15 mouse cellular contexts compared by ENCODE assay signal in the genomic region with DNA sequence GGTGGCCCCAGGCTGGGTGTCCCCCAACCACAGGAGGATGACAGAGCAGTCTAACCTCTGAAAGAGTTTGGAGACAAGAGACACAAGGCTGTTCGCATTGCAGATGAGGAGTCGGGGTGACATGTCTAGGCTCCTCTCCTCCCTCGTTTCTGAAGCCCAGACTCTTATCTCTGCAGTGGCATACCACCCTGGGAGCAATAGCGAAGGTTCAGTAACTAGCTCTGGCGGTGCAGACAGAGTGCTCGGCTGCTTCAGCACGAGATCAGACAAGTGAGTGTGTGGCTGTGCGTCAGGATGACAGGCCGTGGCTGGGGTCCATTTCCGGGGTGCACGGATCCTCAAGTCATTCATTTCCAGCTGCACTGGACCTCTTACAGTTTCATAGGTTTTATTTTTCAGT.
DNase-seq lines count a peak whose midpoint lies in the region; ATAC-seq and TF ChIP-seq lines count a peak whose summit lies in the region.
"Had no signal": no experiment of that assay in that cellular context is flagged by ENCODE, and none has a peak within 500 bp of the region (broad histone marks: within the 10 kb centered on the region; RNA-seq: fewer than 3 reads in every experiment).

No protein-coding gene starts in this region.

- 17% methylated on average over 11 of the region's 11 CpGs for WGBS in heart, embryonic 10.5 days
- WGBS in neural tube, embryonic 12.5 days = 64% methylated on average over 11 of the region's 11 CpGs
- 53% methylated on average over 11 of the region's 11 CpGs for WGBS in hindbrain, embryonic 11.5 days
- 14% methylated on average over 11 of the region's 11 CpGs for WGBS in liver, embryonic 14.5 days (ENCODE audit: insufficient replicate concordance)

- H3K4me1 ChIP-seq in heart, embryonic 10.5 days = peaks cover 33% of the 10 kb centered on the region
- H3K4me1 ChIP-seq in neural tube, embryonic 12.5 days = no peaks in the 10 kb centered on the region
- H3K4me1 ChIP-seq in hindbrain, embryonic 11.5 days (replicated peaks; ENCODE audit: control insufficient read depth, insufficient read depth, low read length) = no peaks in the 10 kb centered on the region
- H3K4me1 ChIP-seq in liver, embryonic 14.5 days (replicated peaks; ENCODE audit: control insufficient read depth in 2 of 2, insufficient read depth in 2 of 2, low read length in 1 of 2) = peaks cover 0 to 22% of the 10 kb centered on the region in 2 experiments

- peak overlapping the region; percentile 17; the same call in 1 of the 2 replicates for H3K9ac ChIP-seq in neural tube, embryonic 12.5 days
- H3K9ac ChIP-seq in hindbrain, embryonic 11.5 days (ENCODE audit: low read depth, low read length) = no peak overlapping the region
- H3K9ac ChIP-seq in liver, embryonic 14.5 days (replicated peaks) = peak overlapping the region; percentile 23; the same call in 1 of the 2 replicates
- H3K9ac ChIP-seq: heart, embryonic 15.5 days had no signal

- no peak overlapping the region for H3K4me2 ChIP-seq in neural tube, embryonic 12.5 days (replicated peaks)
- H3K4me2 ChIP-seq in hindbrain, embryonic 11.5 days (replicated peaks; ENCODE audit: low read depth, low read length) = no peak overlapping the region
- peak overlapping the region; percentile 55 for H3K4me2 ChIP-seq in liver, embryonic 14.5 days (ENCODE audit: low read depth)
- H3K4me2 ChIP-seq: heart, embryonic 15.5 days had no signal

- H3K4me3 ChIP-seq in heart, embryonic 10.5 days = no peak overlapping the region
- H3K4me3 ChIP-seq in neural tube, embryonic 12.5 days = no peak overlapping the region
- H3K4me3 ChIP-seq in hindbrain, embryonic 11.5 days (ENCODE audit: low read depth, low read length) = no peak overlapping the region
- H3K4me3 ChIP-seq in liver, embryonic 14.5 days (ENCODE audit: insufficient read depth in 1 of 2, low read depth in 2 of 2, low read length in 2 of 2) = no peak overlapping the region
- H3K4me3 ChIP-seq: heart, embryonic 15.5 days had no signal

- H3K27me3 ChIP-seq in heart, embryonic 10.5 days (ENCODE audit: insufficient read depth, poor library complexity, severe bottlenecking) = no peaks in the 10 kb centered on the region
- H3K27me3 ChIP-seq in neural tube, embryonic 12.5 days (replicated peaks) = no peaks in the 10 kb centered on the region
- H3K27me3 ChIP-seq in hindbrain, embryonic 11.5 days (ENCODE audit: control insufficient read depth, insufficient read depth, low read length) = no peaks in the 10 kb centered on the region
- no peaks in the 10 kb centered on the region for H3K27me3 ChIP-seq in liver, embryonic 14.5 days (ENCODE audit: control insufficient read depth, insufficient read depth, low read length)
- H3K27me3 ChIP-seq: heart, embryonic 15.5 days had no signal

- no peak for TF ChIP-seq CTCF in liver, embryonic 14.5 days (IDR thresholded peaks at IDR 0.05; ENCODE audit: low read depth)

- H3K27ac ChIP-seq in heart, embryonic 10.5 days = peak overlapping the region; percentile 64; the same call in 1 of the 2 replicates
- no peak overlapping the region; the same call in 1 of the 2 replicates for H3K27ac ChIP-seq in neural tube, embryonic 12.5 days
- H3K27ac ChIP-seq in hindbrain, embryonic 11.5 days (ENCODE audit: low read depth, low read length) = 0 out of 2 replicates have a peak overlapping the region, but pooled peaks have one; percentile 17
- peak overlapping the region; percentile 87 for H3K27ac ChIP-seq in liver, embryonic 14.5 days
- H3K27ac ChIP-seq: heart, embryonic 15.5 days had no signal

- TF ChIP-seq EP300 in liver, embryonic 14.5 days (IDR thresholded peaks at IDR 0.05; ENCODE audit: low read depth) = no peak

- no peak for ATAC-seq in neural tube, embryonic 12.5 days (ENCODE audit: low FRiP score, low read depth)
- no peak for ATAC-seq in hindbrain, embryonic 11.5 days (ENCODE audit: low FRiP score)
- ATAC-seq in liver, embryonic 14.5 days (ENCODE audit: insufficient read depth) = peak; percentile 82
- ATAC-seq: intestine, postnatal 0 days had no signal

- DNase-seq in heart, embryonic 10.5 days (ENCODE audit: low spot score) = no peak
- DNase-seq in heart, adult 8-10 months (ENCODE audit: low spot score) = no peak
- no peak for DNase-seq in neural tube, embryonic 10.5 days (ENCODE audit: extremely low spot score, low spot score)
- DNase-seq in hindbrain, embryonic 11.5 days (ENCODE audit: low spot score) = no peak
- no peak for DNase-seq in liver, embryonic 14.5 days (ENCODE audit: low read depth in 3 of 3, low spot score in 3 of 3)
- no peak for DNase-seq in kidney, adult 11 months
- no peak for DNase-seq in kidney, adult 9 months
- DNase-seq: B cell, adult 2 months; cerebellum, postnatal 36 days; lung, postnatal 10 days; retina, postnatal 1 day; thymus, postnatal 36 days had no signal

- H3K36me3 ChIP-seq in heart, embryonic 10.5 days = no peaks in the 10 kb centered on the region
- H3K36me3 ChIP-seq in neural tube, embryonic 12.5 days = no peaks in the 10 kb centered on the region
- no peaks in the 10 kb centered on the region for H3K36me3 ChIP-seq in hindbrain, embryonic 11.5 days (ENCODE audit: control insufficient read depth, insufficient read depth, low read length)
- H3K36me3 ChIP-seq in liver, embryonic 14.5 days (replicated peaks; ENCODE audit: control insufficient read depth, insufficient read depth, low read depth) = no peaks in the 10 kb centered on the region
- H3K36me3 ChIP-seq: heart, embryonic 15.5 days had no signal

- H3K9me3 ChIP-seq in heart, embryonic 10.5 days = no peaks in the 10 kb centered on the region
- H3K9me3 ChIP-seq in neural tube, embryonic 12.5 days = no peaks in the 10 kb centered on the region
- H3K9me3 ChIP-seq in hindbrain, embryonic 11.5 days (ENCODE audit: control insufficient read depth, low read length) = no peaks in the 10 kb centered on the region
- H3K9me3 ChIP-seq in liver, embryonic 14.5 days (ENCODE audit: control insufficient read depth, low read length) = no peaks in the 10 kb centered on the region
- H3K9me3 ChIP-seq: heart, embryonic 15.5 days had no signal
